Mouse (Mus musculus) midbrain, embryonic 15.5 days (tissue): ENCODE data around the gene Dyrk3. TPM values are rescaled to one million over a fixed set of nuclear protein-coding genes. Genes with fewer than 3 reads are reported as not detected.
A peak's percentile ranks its signal among the peaks of the same experiment; 100 is the strongest.
"Not testable (repeated sequence)": the region's sequence is repeated elsewhere in the genome, so short reads cannot be mapped to it uniquely, and the experiment has no call there.

Experiments
- ATAC-seq: fragments of 200-750 bp; cut with Nextera tagmentation; replicated peaks from 2 replicates; pipeline ENCODE4 v1.8.0; 2017; ENCODE audit warnings: moderate TSS enrichment
- H3K27ac ChIP-seq: fragments of 300-500 bp; sonication (generic); 2 replicates; pipeline ENCODE4 v1.5.1; 2015; ENCODE audit warnings: mild to moderate bottlenecking, inconsistent platforms
- H3K27me3 ChIP-seq: fragments of 300-500 bp; sonication (generic); replicated peaks from 2 replicates; pipeline ENCODE4 v1.6.1; 2015; ENCODE audit warnings: inconsistent platforms
- H3K36me3 ChIP-seq: fragments of 300-500 bp; sonication (generic); replicated peaks from 2 replicates; pipeline ENCODE4 v1.6.1; 2015; ENCODE audit warnings: inconsistent platforms
- H3K4me1 ChIP-seq: fragments of 300-500 bp; sonication (generic); 2 replicates; pipeline ENCODE4 v1.6.1; 2015; ENCODE audit warnings: inconsistent platforms
- H3K4me2 ChIP-seq: fragments of 300-500 bp; sonication (generic); 2 replicates; pipeline ENCODE4 v1.6.1; 2015; ENCODE audit warnings: inconsistent platforms, mild to moderate bottlenecking, moderate library complexity
- H3K4me3 ChIP-seq: fragments of 300-500 bp; sonication (generic); 2 replicates; pipeline ENCODE4 v1.5.1; 2015; ENCODE audit warnings: mild to moderate bottlenecking, inconsistent platforms
- H3K9ac ChIP-seq: fragments of 300-500 bp; sonication (generic); 2 replicates; pipeline ENCODE4 v1.6.1; 2015; ENCODE audit warnings: mild to moderate bottlenecking, inconsistent platforms
- H3K9me3 ChIP-seq: fragments of 300-500 bp; sonication (generic); 2 replicates; pipeline ENCODE4 v1.6.1; 2016; ENCODE audit warnings: inconsistent platforms
- WGBS: fragments of 180-500 bp; shearing (Covaris S2); methylation state at CpG from one replicate; pipeline ENCODE4 v1.1.7; 2015; ENCODE audit warnings: mixed read lengths; 5-methylcytosine and 5-hydroxymethylcytosine counted together
- polyA plus RNA-seq: library from polyadenylated mRNA; unstranded; fragments of >200 nt; fragmentation: Nextera tagmentation; extraction: Ambion mirVana; gene quantifications from 2 replicates; pipeline ENCODE4 v1.2.1, GENCODE M21; 2015

Dyrk3 gene
- polyA plus RNA-seq, 1 experiment from 2014 or later, result 15.5 TPM

DNA sequence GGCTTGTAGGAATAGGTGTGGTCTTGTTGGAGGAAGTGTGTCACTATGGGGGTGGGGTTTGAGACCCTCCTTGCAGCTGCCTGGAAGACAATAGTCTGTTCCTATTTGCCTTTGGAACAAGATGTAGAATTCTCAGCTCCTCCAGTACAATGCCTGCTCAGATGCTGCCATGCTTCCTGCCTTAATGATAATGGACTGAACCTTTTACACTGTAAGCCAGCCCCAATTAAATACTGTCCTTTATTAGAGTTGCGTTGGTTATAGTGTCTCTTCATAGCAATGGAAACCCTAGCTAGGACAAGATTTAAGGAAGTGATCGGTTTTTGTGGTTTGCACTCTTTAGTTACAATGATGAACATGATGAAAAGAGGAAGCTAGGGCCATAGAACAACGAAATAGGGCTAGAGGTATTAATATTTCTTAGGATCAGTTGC lies 8.1 kb upstream of the Dyrk3 start:
- Histone ChIP-seq H3K9ac (no peak overlapping the region), H3K4me1 (no peaks in the 10 kb centered on the region), H3K27me3 (no peaks in the 10 kb centered on the region), H3K27ac (no peak overlapping the region), H3K4me3 (no peak overlapping the region), H3K9me3 (no peaks in the 10 kb centered on the region), H3K4me2 (no peak overlapping the region), H3K36me3 (no peaks in the 10 kb centered on the region)
- WGBS, result 88% methylated on average over 3 of the region's 3 CpGs
- no peak for ATAC-seq

DNA sequence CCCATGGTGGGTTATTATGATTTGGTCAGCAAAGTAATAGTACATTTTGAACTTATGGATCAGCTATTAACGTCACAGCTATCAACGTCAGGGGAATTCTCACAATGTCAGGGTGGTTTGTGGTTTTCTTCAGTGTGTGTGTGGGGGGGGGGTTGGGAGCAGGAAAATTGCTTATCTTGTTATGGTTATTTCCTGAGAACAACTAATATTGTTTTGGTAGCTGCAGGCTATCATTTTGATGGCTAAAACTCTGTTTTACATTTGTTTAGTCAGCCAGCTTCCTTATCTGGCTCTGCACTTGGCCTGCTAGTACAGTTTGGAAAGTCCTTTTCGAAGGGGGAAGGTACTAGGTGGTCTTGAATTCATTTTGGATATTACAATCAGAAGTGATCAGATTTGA lies 7.1 kb upstream of the Dyrk3 start:
- H3K27ac ChIP-seq, H3K9ac ChIP-seq, H3K4me2 ChIP-seq, H3K9me3 ChIP-seq, H3K4me3 ChIP-seq, H3K4me1 ChIP-seq, H3K27me3 ChIP-seq, H3K36me3 ChIP-seq, ATAC-seq: not testable (repeated sequence)
- 88% methylated on average over 3 of the region's 3 CpGs for WGBS

DNA sequence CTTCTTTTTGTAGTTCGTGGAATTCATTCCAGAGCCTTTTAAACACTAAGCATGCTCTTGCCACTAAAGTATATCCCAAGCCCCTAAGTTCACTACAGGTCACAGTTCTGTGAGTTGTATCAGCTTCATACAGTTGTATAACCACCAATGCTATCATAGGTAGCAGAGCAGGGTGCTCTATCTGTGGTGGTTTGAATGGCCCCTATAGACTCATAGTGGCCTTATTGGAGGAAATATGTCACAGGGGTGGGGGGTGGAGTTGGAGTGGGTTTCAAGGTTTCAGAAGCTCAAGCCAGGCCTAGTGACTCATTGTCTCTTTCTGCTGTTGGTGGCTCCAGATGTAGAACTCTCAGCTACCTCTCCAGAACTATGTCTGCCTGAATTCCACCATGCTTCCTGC lies 4.3 kb upstream of the Dyrk3 start:
- Histone ChIP-seq H3K4me2 (no peak overlapping the region), H3K27me3 (no peaks in the 10 kb centered on the region), H3K27ac (no peak overlapping the region), H3K4me3 (no peak overlapping the region), H3K9ac (no peak overlapping the region), H3K4me1 (peaks cover 11% of the 10 kb centered on the region), H3K36me3 (no peaks in the 10 kb centered on the region), H3K9me3 (no peaks in the 10 kb centered on the region)
- 91% methylated on average over 1 of the region's 1 CpGs for WGBS
- ATAC-seq, result no peak

DNA sequence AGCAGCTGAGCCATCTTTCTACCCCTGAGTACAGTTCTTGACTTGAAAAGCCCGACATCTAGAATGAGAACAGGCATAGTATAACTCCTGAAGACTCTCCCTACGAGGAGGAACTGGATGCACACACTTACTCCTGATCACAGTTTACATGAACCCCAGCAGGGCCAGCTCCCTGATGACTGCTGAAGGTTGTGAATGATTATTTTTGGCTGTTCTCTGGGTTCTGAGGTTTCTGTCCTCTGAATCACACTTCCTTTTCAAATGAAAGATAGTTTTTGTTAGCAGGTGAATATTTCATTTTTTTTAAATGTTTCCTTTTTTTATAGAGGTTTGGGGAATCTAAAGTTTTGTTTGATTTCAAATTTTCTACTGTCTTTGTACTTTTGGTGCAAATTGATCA lies 3.3 kb upstream of the Dyrk3 start:
- Histone ChIP-seq H3K4me2 (no peak overlapping the region), H3K4me3 (no peak overlapping the region), H3K9ac (no peak overlapping the region), H3K27me3 (no peaks in the 10 kb centered on the region), H3K36me3 (no peaks in the 10 kb centered on the region), H3K4me1 (peaks cover 19% of the 10 kb centered on the region), H3K27ac (no peak overlapping the region), H3K9me3 (no peaks in the 10 kb centered on the region)
- WGBS, result 75% methylated on average over 2 of the region's 2 CpGs
- ATAC-seq, result no peak

DNA sequence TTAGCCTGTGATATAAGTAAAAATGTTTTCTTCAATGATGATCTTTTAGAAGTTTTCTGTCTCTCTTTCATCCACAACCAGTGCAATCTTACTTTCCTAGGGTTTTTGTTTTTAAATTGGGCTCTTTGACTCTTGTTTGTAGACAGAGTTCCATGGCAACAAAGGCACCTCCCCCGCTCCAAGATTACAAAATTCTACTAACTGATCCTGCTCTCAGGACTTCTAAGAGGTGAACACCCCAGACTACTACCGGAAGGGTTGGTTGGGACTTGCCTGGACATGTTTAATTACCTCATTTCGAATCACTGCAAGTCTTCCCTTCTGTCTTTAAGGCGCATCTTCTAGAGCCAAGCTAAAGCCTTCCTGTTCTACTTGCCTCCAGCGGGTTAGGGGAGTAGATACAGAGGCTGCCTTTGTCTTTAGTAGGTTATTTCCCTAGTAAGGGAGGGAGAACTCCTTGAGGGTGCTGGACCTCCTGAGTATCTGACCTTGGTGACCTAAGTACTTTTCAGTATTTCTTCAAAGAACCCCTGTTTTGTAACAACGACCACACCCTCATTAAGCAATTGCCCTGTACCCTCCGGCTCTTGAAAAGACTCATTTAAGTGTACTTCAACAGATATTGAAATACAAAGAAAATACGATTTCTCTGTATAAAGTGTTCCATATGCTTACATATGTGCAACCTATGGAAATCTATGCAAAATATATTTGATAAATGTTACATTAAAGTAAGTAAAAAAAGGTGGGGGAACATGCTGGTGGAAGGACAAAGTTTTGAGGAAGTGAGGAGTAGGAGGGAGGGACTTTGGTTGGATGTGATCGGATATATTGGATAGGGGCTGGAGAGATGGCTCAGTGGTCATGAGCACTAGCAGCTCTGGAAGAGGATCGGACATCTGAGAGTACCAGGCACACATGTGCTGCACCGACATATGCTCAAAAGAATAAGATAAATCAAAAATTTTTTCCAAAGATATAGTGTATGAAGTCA lies 1.3 kb upstream of the Dyrk3 start:
- Histone ChIP-seq H3K9ac (peak overlapping the region; percentile 75; the same call in 1 of the 2 replicates), H3K4me3 (peak overlapping the region; percentile 68), H3K9me3 (no peaks in the 10 kb centered on the region), H3K27ac (peak overlapping the region; percentile 96; the same call in 1 of the 2 replicates), H3K27me3 (no peaks in the 10 kb centered on the region), H3K4me1 (peaks cover 39% of the 10 kb centered on the region), H3K4me2 (peak overlapping the region; percentile 79), H3K36me3 (no peaks in the 10 kb centered on the region)
- 74% methylated on average over 11 of the region's 11 CpGs for whole genome bisulfite sequencing
- ATAC-seq, result no peak

DNA sequence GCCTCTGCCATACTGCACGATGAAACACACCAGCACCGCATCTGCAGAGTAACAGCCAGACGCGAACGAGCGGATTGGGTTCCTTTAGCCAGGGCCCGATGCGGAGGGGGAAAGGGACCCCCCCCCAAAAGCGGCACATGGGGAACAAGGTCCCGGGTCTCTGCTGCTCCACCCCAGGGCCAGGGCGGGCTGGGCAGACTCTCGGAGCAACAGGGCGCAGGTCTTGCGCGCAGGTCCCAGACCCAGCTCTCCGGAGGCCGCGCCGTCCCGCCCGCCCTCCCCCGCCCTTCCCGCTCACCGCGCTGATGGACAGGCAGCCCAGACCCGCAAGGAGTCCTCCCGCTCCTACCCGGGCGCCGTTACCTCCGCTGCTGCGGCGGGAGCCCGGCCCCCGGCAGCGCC lies 422 bp downstream of the Dyrk3 start:
- ATAC-seq, result peak; percentile 91

DNA sequence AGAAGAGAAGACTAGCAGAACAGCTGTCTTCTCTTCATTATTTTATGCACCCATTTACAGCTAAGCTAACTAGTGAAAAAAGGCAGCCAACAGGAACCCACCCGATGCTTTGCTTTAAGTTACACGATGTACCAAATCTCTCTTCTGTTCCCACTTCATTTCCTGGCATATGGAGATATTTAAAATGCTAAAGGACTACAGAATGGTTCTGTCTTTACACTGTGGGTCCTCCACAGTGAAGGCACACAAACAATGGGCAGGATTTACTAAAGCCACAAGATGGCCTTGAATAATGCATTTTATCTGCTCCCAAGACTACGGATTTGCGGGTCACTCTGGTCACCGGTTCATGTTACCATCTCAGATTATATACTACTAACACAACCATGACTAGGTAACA lies 1.0 kb downstream of the Dyrk3 start:
- Histone ChIP-seq H3K36me3 (no peaks in the 10 kb centered on the region), H3K4me3 (peak overlapping the region; percentile 68), H3K27me3 (no peaks in the 10 kb centered on the region), H3K27ac (0 out of 2 replicates have a peak overlapping the region, but pooled peaks have one; percentile 19), H3K9me3 (no peaks in the 10 kb centered on the region), H3K9ac (peak overlapping the region; percentile 17), H3K4me1 (peaks cover 44% of the 10 kb centered on the region), H3K4me2 (peak overlapping the region; percentile 79)
- 4% methylated on average over 5 of the region's 5 CpGs for WGBS
- ATAC-seq, result no peak

More for the DNA sequence above, 422 bp downstream of the Dyrk3 start:
- no peaks in the 10 kb centered on the region for H3K27me3 ChIP-seq
- peaks cover 44% of the 10 kb centered on the region for H3K4me1 ChIP-seq
- WGBS, result 0% methylated on average over 36 of the region's 36 CpGs
- peak overlapping the region; percentile 96 for H3K27ac ChIP-seq
- H3K9ac ChIP-seq, result peak overlapping the region; percentile 75
- peak overlapping the region; percentile 79 for H3K4me2 ChIP-seq
- H3K9me3 ChIP-seq, result no peaks in the 10 kb centered on the region
- H3K36me3 ChIP-seq, result no peaks in the 10 kb centered on the region
- H3K4me3 ChIP-seq, result peak overlapping the region; percentile 68

DNA sequence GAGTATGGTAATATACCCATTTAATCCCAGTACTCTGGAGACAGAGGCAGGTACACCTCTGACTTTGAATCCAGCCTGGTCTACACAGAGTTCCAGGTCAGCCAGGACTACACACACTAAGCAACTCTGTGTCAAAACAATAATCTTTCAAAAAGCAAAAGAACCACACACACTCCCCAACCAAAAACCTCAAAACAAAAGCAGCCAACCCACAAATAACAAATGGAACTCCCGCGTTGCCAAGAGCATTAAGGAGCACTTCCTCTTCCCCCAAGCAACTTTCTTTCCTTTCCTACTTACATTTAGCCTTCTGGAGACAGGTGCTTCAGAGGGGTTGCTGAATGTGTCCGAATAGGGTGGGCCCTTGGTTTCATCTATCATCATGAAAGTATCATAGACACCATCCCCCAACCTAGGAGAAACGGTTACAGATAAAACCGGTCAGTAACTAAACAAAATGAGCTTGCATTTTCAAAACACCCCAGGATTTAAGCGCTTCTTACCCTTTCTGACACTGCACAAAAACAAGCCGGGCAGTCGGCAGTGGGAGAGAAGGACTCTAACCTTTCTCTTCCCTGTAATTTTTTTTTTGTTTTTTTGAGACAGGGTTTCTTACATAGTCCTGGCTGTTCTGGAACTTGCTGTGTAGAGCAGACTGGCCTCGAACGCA lies 2.0 kb downstream of the Dyrk3 start:
- Histone ChIP-seq H3K4me2 (peak overlapping the region; percentile 79), H3K36me3 (no peaks in the 10 kb centered on the region), H3K4me3 (peak overlapping the region; percentile 68), H3K9me3 (no peaks in the 10 kb centered on the region), H3K27ac (no peak overlapping the region), H3K4me1 (peaks cover 44% of the 10 kb centered on the region), H3K27me3 (no peaks in the 10 kb centered on the region), H3K9ac (no peak overlapping the region)
- ATAC-seq, result no peak
- 80% methylated on average over 10 of the region's 10 CpGs for WGBS

DNA sequence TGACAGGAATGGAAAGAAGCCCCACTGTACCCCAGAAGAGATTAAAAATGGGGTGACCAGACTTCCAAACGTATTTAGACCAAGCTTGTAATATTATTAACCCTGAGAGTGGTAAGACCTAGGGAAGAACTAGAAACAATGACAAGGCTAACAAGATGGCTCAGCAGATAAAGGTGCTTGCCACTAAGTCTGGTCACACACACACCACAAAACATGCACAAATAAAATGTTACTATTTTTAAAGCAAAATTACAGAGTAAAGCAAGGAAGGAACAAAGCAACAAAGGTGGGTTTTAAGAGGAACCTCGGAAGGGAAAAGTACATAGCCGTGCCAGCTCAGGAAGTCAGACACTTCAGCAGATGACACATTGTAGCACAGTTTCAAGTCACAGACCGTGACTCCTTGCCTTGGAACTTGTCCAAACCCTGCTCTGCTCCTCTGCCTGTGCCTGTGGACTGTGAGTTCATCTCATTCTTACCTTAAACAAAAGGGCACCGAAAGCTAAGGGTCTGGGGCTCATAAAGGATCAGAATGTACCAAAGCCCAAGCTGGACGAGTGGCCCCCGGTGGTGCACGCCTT lies 3.1 kb downstream of the Dyrk3 start:
- Histone ChIP-seq H3K4me3 (no peak overlapping the region), H3K9ac (no peak overlapping the region), H3K4me1 (peaks cover 44% of the 10 kb centered on the region), H3K27ac (no peak overlapping the region), H3K9me3 (no peaks in the 10 kb centered on the region), H3K4me2 (no peak overlapping the region; the same call in 1 of the 2 replicates), H3K27me3 (no peaks in the 10 kb centered on the region), H3K36me3 (peaks cover 8% of the 10 kb centered on the region)
- ATAC-seq, result no peak
- WGBS, result 43% methylated on average over 8 of the region's 8 CpGs

DNA sequence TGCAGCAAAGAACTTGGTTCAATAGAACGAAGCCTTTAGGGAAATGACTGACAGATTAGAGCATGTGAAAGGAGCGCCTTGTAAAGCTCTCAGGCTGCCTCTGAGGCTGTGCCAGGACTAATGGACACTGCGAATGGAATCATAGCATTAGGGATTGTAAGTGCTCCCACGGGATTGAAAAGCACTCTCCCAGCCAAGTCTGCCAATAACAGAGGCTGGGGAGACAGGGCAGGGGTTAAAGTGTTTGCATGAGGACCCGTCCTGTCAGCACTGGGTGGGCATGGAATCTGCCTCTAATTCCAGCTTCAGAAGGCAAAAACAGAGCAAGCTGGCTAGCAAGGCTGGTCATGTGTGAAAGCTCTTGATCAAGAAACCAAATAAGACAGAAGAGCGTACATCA lies 3.9 kb downstream of the Dyrk3 start:
- peaks cover 41% of the 10 kb centered on the region for H3K4me1 ChIP-seq
- no peak for ATAC-seq
- H3K4me2 ChIP-seq, result peak overlapping the region; percentile 15; the same call in 1 of the 2 replicates
- no peaks in the 10 kb centered on the region for H3K9me3 ChIP-seq
- no peak overlapping the region for H3K9ac ChIP-seq
- H3K4me3 ChIP-seq, result no peak overlapping the region
- peaks cover 16% of the 10 kb centered on the region for H3K36me3 ChIP-seq
- 0 out of 2 replicates have a peak overlapping the region, but pooled peaks have one; percentile 34 for H3K27ac ChIP-seq
- WGBS, result 19% methylated on average over 6 of the region's 6 CpGs
- no peaks in the 10 kb centered on the region for H3K27me3 ChIP-seq

DNA sequence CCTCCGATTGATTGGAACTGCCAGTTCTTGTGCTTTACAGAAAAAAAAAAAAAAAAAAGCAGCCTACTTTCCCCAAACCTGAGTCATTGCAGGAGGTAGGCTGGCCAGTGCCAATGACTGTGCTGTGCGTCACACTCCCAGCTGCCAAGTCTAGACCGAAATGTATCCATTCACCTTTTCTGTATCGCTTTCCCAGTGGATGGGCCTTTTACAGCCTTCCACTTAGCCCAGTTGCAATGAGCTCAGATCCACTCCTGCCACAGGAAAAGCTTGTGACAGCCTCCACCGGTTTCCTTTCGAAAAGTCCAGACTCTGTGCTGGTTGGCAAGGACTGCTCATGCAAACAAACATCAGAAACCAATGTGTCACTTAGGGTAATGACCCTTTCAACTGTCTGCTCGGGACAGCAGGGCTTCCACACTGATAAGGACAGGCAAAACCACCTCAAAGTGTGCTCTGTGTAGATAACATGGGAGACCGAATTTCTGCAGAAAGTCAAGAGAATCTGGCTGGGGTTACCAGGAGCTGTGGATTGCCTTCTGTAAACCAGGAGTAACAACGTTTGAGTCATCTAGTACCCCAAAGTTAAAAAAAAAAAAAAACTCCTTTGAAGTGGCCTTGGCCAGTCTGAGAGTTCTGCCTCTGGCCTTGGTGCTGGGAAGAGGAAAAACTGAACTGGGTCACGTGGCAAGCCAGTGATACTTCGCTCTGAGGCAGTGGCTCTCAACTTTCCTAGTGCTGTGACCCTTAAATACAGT lies 12.0 kb downstream of the Dyrk3 start:
- WGBS, result 88% methylated on average over 11 of the region's 11 CpGs
- Histone ChIP-seq H3K27ac (no peak overlapping the region), H3K9ac (no peak overlapping the region), H3K4me2 (no peak overlapping the region), H3K9me3 (no peaks in the 10 kb centered on the region), H3K27me3 (no peaks in the 10 kb centered on the region), H3K4me1 (no peaks in the 10 kb centered on the region), H3K4me3 (no peak overlapping the region), H3K36me3 (peaks cover 39% of the 10 kb centered on the region)
- ATAC-seq, result no peak
